In genomic region chr12:54401665-54402064, GRCm38 (mm10) we compare ENCODE assay signal across 31 mouse cellular contexts.
A peak's percentile ranks its signal among the peaks of the same experiment; 100 is the strongest.
DNase-seq lines count a peak whose midpoint lies in the region; ATAC-seq and TF ChIP-seq lines count a peak whose summit lies in the region.
"Had no signal": no experiment of that assay in that cellular context is flagged by ENCODE, and none has a peak within 500 bp of the region (broad histone marks: within the 10 kb centered on the region; RNA-seq: fewer than 3 reads in every experiment).

No protein-coding gene starts in this region.

- H3K27ac ChIP-seq in embryonic facial prominence, embryonic 14.5 days (replicated peaks; ENCODE audit: low read depth, low read length), result no peak overlapping the region
- H3K27ac ChIP-seq in embryonic facial prominence, embryonic 10.5 days (replicated peaks), result no peak overlapping the region
- H3K27ac ChIP-seq in heart, embryonic 12.5 days (ENCODE audit: poor library complexity, severe bottlenecking), result 0 out of 2 replicates have a peak overlapping the region, but pooled peaks have one; percentile 22
- no peak overlapping the region for H3K27ac ChIP-seq in limb, embryonic 14.5 days (replicated peaks; ENCODE audit: low read depth, low read length)
- no peak overlapping the region for H3K27ac ChIP-seq in limb, embryonic 10.5 days
- H3K27ac ChIP-seq: embryonic facial prominence, embryonic 13.5 days; forebrain, embryonic 12.5 days; hindbrain, embryonic 14.5 days; kidney, embryonic 15.5 days; left cerebral cortex, adult 2 months; limb, embryonic 13.5 days; liver, embryonic 13.5 days; neural tube, embryonic 15.5 days had no signal

- no peak overlapping the region for H3K4me3 ChIP-seq in embryonic facial prominence, embryonic 14.5 days (ENCODE audit: low read depth, low read length)
- H3K4me3 ChIP-seq in embryonic facial prominence, embryonic 10.5 days, result no peak overlapping the region
- no peak overlapping the region for H3K4me3 ChIP-seq in heart, embryonic 12.5 days
- no peak overlapping the region for H3K4me3 ChIP-seq in limb, embryonic 14.5 days (replicated peaks; ENCODE audit: low read length)
- no peak overlapping the region for H3K4me3 ChIP-seq in limb, embryonic 10.5 days
- no peak overlapping the region for H3K4me3 ChIP-seq in myocyte
- H3K4me3 ChIP-seq: embryonic facial prominence, embryonic 13.5 days; forebrain, embryonic 12.5 days; kidney, embryonic 15.5 days; left cerebral cortex, adult 2 months; limb, embryonic 13.5 days; liver, embryonic 13.5 days; neural tube, embryonic 15.5 days had no signal

- H3K9me3 ChIP-seq in embryonic facial prominence, embryonic 14.5 days (ENCODE audit: control insufficient read depth, low read length), result no peaks in the 10 kb centered on the region
- H3K9me3 ChIP-seq in embryonic facial prominence, embryonic 10.5 days, result no peaks in the 10 kb centered on the region
- H3K9me3 ChIP-seq in heart, embryonic 12.5 days (replicated peaks), result peaks cover 4% of the 10 kb centered on the region; the same call in 1 of the 2 replicates
- H3K9me3 ChIP-seq in limb, embryonic 14.5 days (ENCODE audit: control insufficient read depth, low read length), result no peaks in the 10 kb centered on the region
- H3K9me3 ChIP-seq in limb, embryonic 10.5 days (replicated peaks), result no peaks in the 10 kb centered on the region
- H3K9me3 ChIP-seq: embryonic facial prominence, embryonic 13.5 days; forebrain, embryonic 12.5 days; kidney, embryonic 15.5 days; limb, embryonic 13.5 days; liver, embryonic 13.5 days; neural tube, embryonic 15.5 days had no signal

- peak; percentile 48 for DNase-seq in embryonic facial prominence, embryonic 14.5 days (ENCODE audit: low spot score)
- no peak for DNase-seq in embryonic facial prominence, embryonic 10.5 days (ENCODE audit: low spot score)
- no peak for DNase-seq in heart, postnatal 25 days (ENCODE audit: low spot score)
- peak; percentile 27 for DNase-seq in limb, embryonic 14.5 days (ENCODE audit: low spot score)
- DNase-seq in limb, embryonic 10.5 days (ENCODE audit: low spot score), result no peak
- DNase-seq in adrenal gland, postnatal 25 days, result no peak
- DNase-seq: adrenal gland, adult 8-10 months; cerebellum, adult 11 months; cerebellum, adult 9-11 months; embryo, embryonic 11 days; forebrain, postnatal 0 days; kidney, postnatal 25 days; liver, embryonic 13.5 days; lung, adult 18-20 months; lung, postnatal 4 days; midbrain, embryonic 14.5 days; retina, postnatal 1 day; right cerebral cortex, postnatal 14 days; thymus, postnatal 25 days had no signal

- intact Hi-C loops in heart, postnatal 25 days (cut with DNase I), result loop anchor here (5.0 kb wide), 2 partner anchors 89 to 199 kb away; partner anchors contain the start of gene Egln3

- no peaks in the 10 kb centered on the region for H3K79me2 ChIP-seq in myocyte (ENCODE audit: control insufficient read depth, insufficient read depth)

- no peaks in the 10 kb centered on the region for H3K36me3 ChIP-seq in embryonic facial prominence, embryonic 14.5 days (ENCODE audit: control insufficient read depth, insufficient read depth, low read length)
- no peaks in the 10 kb centered on the region for H3K36me3 ChIP-seq in embryonic facial prominence, embryonic 10.5 days (replicated peaks)
- no peaks in the 10 kb centered on the region for H3K36me3 ChIP-seq in heart, embryonic 12.5 days
- no peaks in the 10 kb centered on the region for H3K36me3 ChIP-seq in limb, embryonic 14.5 days (ENCODE audit: control insufficient read depth, insufficient read depth, low read length)
- H3K36me3 ChIP-seq in limb, embryonic 10.5 days, result no peaks in the 10 kb centered on the region
- H3K36me3 ChIP-seq in myocyte (ENCODE audit: control insufficient read depth, insufficient read depth), result no peaks in the 10 kb centered on the region
- H3K36me3 ChIP-seq: embryonic facial prominence, embryonic 13.5 days; forebrain, embryonic 12.5 days; G1E; kidney, embryonic 15.5 days; limb, embryonic 13.5 days; liver, embryonic 13.5 days; neural tube, embryonic 15.5 days had no signal

- H3K4me2 ChIP-seq in embryonic facial prominence, embryonic 14.5 days (ENCODE audit: low read depth, low read length), result no peak overlapping the region
- no peak overlapping the region for H3K4me2 ChIP-seq in heart, embryonic 12.5 days
- H3K4me2 ChIP-seq in limb, embryonic 14.5 days (replicated peaks; ENCODE audit: low read depth, low read length, severe bottlenecking), result no peak overlapping the region
- H3K4me2 ChIP-seq in myocyte (ENCODE audit: low read depth), result no peak overlapping the region
- H3K4me2 ChIP-seq: embryonic facial prominence, embryonic 13.5 days; forebrain, embryonic 12.5 days; hindbrain, embryonic 14.5 days; kidney, embryonic 15.5 days; limb, embryonic 13.5 days; liver, embryonic 13.5 days; neural tube, embryonic 15.5 days had no signal

- ATAC-seq in embryonic facial prominence, embryonic 14.5 days (ENCODE audit: low read depth), result no peak
- no peak for ATAC-seq in heart, embryonic 12.5 days (ENCODE audit: insufficient number of reproducible peaks, low FRiP score)
- no peak for ATAC-seq in limb, embryonic 14.5 days (ENCODE audit: low FRiP score, low read depth)
- ATAC-seq: forebrain, postnatal 0 days; intestine, postnatal 0 days; lung, postnatal 0 days had no signal

- TF ChIP-seq POLR2A in limb, embryonic 14.5 days (IDR thresholded peaks at IDR 0.05; ENCODE audit: borderline replicate concordance, extremely low read depth, insufficient read depth, insufficient read length), result no peak
- no peak for TF ChIP-seq POLR2A in myocyte (IDR thresholded peaks at IDR 0.05; ENCODE audit: insufficient read length, low read depth)

- no peak overlapping the region for H3K9ac ChIP-seq in embryonic facial prominence, embryonic 14.5 days (ENCODE audit: low read depth, low read length)
- no peak overlapping the region for H3K9ac ChIP-seq in heart, embryonic 12.5 days
- H3K9ac ChIP-seq in limb, embryonic 14.5 days (ENCODE audit: low read depth, low read length, severe bottlenecking), result no peak overlapping the region
- H3K9ac ChIP-seq: embryonic facial prominence, embryonic 13.5 days; forebrain, embryonic 12.5 days; forebrain, postnatal 0 days; hindbrain, embryonic 14.5 days; kidney, embryonic 15.5 days; limb, embryonic 13.5 days; liver, embryonic 13.5 days; neural tube, embryonic 15.5 days had no signal

- 39% methylated on average over 1 of the region's 1 CpGs for WGBS in embryonic facial prominence, embryonic 14.5 days
- 60% methylated on average over 1 of the region's 1 CpGs for WGBS in embryonic facial prominence, embryonic 10.5 days
- 35% methylated on average over 1 of the region's 1 CpGs for WGBS in heart, embryonic 12.5 days
- 62% methylated on average over 1 of the region's 1 CpGs for WGBS in limb, embryonic 14.5 days
- 82% methylated on average over 1 of the region's 1 CpGs for WGBS in limb, embryonic 10.5 days

- peaks cover 6% of the 10 kb centered on the region; the same call in 1 of the 2 replicates for H3K4me1 ChIP-seq in embryonic facial prominence, embryonic 14.5 days (ENCODE audit: control insufficient read depth, insufficient read depth, low read length)
- H3K4me1 ChIP-seq in embryonic facial prominence, embryonic 10.5 days, result 0 out of 2 replicates have a peak, but pooled peaks cover 3% of the 10 kb centered on the region
- peaks cover 22% of the 10 kb centered on the region for H3K4me1 ChIP-seq in heart, embryonic 12.5 days (replicated peaks)
- H3K4me1 ChIP-seq in limb, embryonic 14.5 days (ENCODE audit: control insufficient read depth, insufficient read depth, low read length), result 0 out of 2 replicates have a peak, but pooled peaks cover 7% of the 10 kb centered on the region
- H3K4me1 ChIP-seq in limb, embryonic 10.5 days, result no peaks in the 10 kb centered on the region
- H3K4me1 ChIP-seq: kidney, embryonic 15.5 days; limb, embryonic 13.5 days; liver, embryonic 13.5 days; neural tube, embryonic 15.5 days had no signal

- H3ac ChIP-seq in myocyte (ENCODE audit: control insufficient read depth, insufficient read length), result no peak overlapping the region

- no peaks in the 10 kb centered on the region for H3K27me3 ChIP-seq in embryonic facial prominence, embryonic 14.5 days (replicated peaks; ENCODE audit: control insufficient read depth, insufficient read depth, low read length)
- no peaks in the 10 kb centered on the region for H3K27me3 ChIP-seq in embryonic facial prominence, embryonic 10.5 days (replicated peaks; ENCODE audit: low read depth, poor library complexity, severe bottlenecking)
- no peaks in the 10 kb centered on the region for H3K27me3 ChIP-seq in heart, embryonic 12.5 days (replicated peaks)
- H3K27me3 ChIP-seq in limb, embryonic 14.5 days (ENCODE audit: control insufficient read depth, insufficient read depth, low read length), result no peaks in the 10 kb centered on the region
- H3K27me3 ChIP-seq in limb, embryonic 10.5 days (ENCODE audit: low read depth, poor library complexity, severe bottlenecking), result no peaks in the 10 kb centered on the region
- H3K27me3 ChIP-seq in myocyte (ENCODE audit: control insufficient read depth, insufficient read depth, insufficient read length), result no peaks in the 10 kb centered on the region
- H3K27me3 ChIP-seq: embryonic facial prominence, embryonic 13.5 days; forebrain, embryonic 12.5 days; kidney, embryonic 15.5 days; limb, embryonic 13.5 days; liver, embryonic 13.5 days; neural tube, embryonic 15.5 days had no signal

TF ChIP-seq in myocyte, 11 proteins besides CTCF, POLR2A, EP300 and RAD21:
- TF ChIP-seq USF1 (IDR thresholded peaks at IDR 0.05; ENCODE audit: low read depth) (no peak), REST (IDR thresholded peaks at IDR 0.05; ENCODE audit: insufficient read depth, insufficient read length) (no peak), TCF3 (IDR thresholded peaks at IDR 0.05; ENCODE audit: insufficient read length, low read depth) (no peak), SRF (IDR thresholded peaks at IDR 0.05; ENCODE audit: control insufficient read depth, insufficient read length, low read depth) (no peak), TCF12 (IDR thresholded peaks at IDR 0.05; ENCODE audit: insufficient read depth, poor library complexity, severe bottlenecking) (peak; percentile 69), MAX (IDR thresholded peaks at IDR 0.05; ENCODE audit: low read depth) (no peak), MYOD1 (IDR thresholded peaks at IDR 0.05; ENCODE audit: control insufficient read depth in 1 of 3, insufficient read length in 2 of 3, low read depth in 2 of 3) (peak; percentile 68 to 84 (median 72)), POLR2AphosphoS2 (IDR thresholded peaks at IDR 0.05; ENCODE audit: insufficient read length, low read depth) (no peak), E2F4 (IDR thresholded peaks at IDR 0.05; ENCODE audit: insufficient read depth) (no peak), MYOG (IDR thresholded peaks at IDR 0.05; ENCODE audit: control insufficient read depth in 1 of 3, insufficient read depth in 1 of 3, insufficient read length in 2 of 3, low read depth in 2 of 3) (peak in 2 of 3 experiments; percentile 78 to 92), CEBPB (IDR thresholded peaks at IDR 0.05; ENCODE audit: insufficient read depth, poor library complexity, severe bottlenecking) (no peak)
TF ChIP-seq in myocyte: peak in this region for 3.

Comparison
In these comparisons a context has a peak if more than half of its experiments do, and no peak if none do; other contexts are left out.
1. DNase-seq: peak in embryonic facial prominence, embryonic 14.5 days (single experiment) and limb, embryonic 14.5 days (single experiment); none in embryonic facial prominence, embryonic 10.5 days (single experiment), heart, postnatal 25 days (single experiment), limb, embryonic 10.5 days (single experiment) and adrenal gland, postnatal 25 days (single experiment).